8 mouse cellular contexts compared by ENCODE assay signal in the genomic region with DNA sequence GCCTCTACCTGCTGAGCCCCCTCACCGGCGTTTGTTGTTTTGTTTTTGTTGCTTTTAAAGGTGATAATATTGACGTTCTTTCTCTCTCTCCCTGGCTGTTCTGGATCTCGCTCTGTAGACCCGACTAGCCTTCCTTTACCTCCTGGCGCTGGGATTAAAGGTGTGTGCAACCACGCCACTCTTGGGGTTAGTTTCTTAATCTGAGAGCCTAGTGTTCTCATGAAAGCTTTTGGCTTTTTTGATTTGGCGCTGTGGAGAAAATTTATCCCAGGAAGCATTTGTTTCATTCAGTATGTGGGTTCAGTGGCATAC. TPM values are rescaled to one million over a fixed set of nuclear protein-coding genes. Genes with fewer than 3 reads are reported as not detected.
DNase-seq lines count a peak whose midpoint lies in the region; ATAC-seq and TF ChIP-seq lines count a peak whose summit lies in the region.

No protein-coding gene starts in this region.

- WGBS in cerebellum, adult 2 months, result 1% methylated on average over 8 of the region's 8 CpGs
- 0% methylated on average over 8 of the region's 8 CpGs for WGBS in forebrain, embryonic 10.5 days
- WGBS in liver, embryonic 12.5 days (ENCODE audit: insufficient replicate concordance), result under 1% methylated on average over 8 of the region's 8 CpGs

- peak overlapping the region; percentile 91 for H3ac ChIP-seq in C2C12 (ENCODE audit: control insufficient read depth, insufficient read length, low read depth)

- H3K9me3 ChIP-seq in forebrain, embryonic 10.5 days, result no peaks in the 10 kb centered on the region
- no peaks in the 10 kb centered on the region for H3K9me3 ChIP-seq in liver, embryonic 12.5 days (replicated peaks)

- no peak for TF ChIP-seq CTCF in cerebellum, adult 2 months (IDR thresholded peaks at IDR 0.05; ENCODE audit: borderline replicate concordance, insufficient read depth, low read depth, low read length)
- no peak for TF ChIP-seq CTCF in C2C12 (IDR thresholded peaks at IDR 0.05; ENCODE audit: control insufficient read depth, insufficient read depth, insufficient read length)

- no peak for DNase-seq in cerebellum, adult 2 months
- DNase-seq in cerebellum, postnatal 10 days, result no peak
- DNase-seq in forebrain, embryonic 10.5 days (ENCODE audit: extremely low spot score, low spot score), result no peak
- DNase-seq in frontal cortex, postnatal 25 days (ENCODE audit: low spot score in 2 of 2), result no peak
- DNase-seq in thymus, postnatal 36 days, result no peak
- no peak for DNase-seq in ovary, adult 18-20 months (ENCODE audit: low spot score)

- H3K4me3 ChIP-seq in cerebellum, adult 2 months (replicated peaks; ENCODE audit: insufficient read depth, low read depth, low read length), result peak overlapping the region; percentile 81
- H3K4me3 ChIP-seq in C2C12 (ENCODE audit: insufficient read depth, poor library complexity, severe bottlenecking), result peak overlapping the region; percentile 67
- peak overlapping the region; percentile 93 for H3K4me3 ChIP-seq in forebrain, embryonic 10.5 days
- peak overlapping the region; percentile 82 for H3K4me3 ChIP-seq in liver, embryonic 12.5 days

- peak overlapping the region; percentile 90 for H3K4me2 ChIP-seq in liver, embryonic 12.5 days

- H3K36me3 ChIP-seq in C2C12 (ENCODE audit: control insufficient read depth, insufficient read depth), result no peaks in the 10 kb centered on the region
- peaks cover 2% of the 10 kb centered on the region; the same call in 1 of the 2 replicates for H3K36me3 ChIP-seq in forebrain, embryonic 10.5 days (replicated peaks)
- no peaks in the 10 kb centered on the region for H3K36me3 ChIP-seq in liver, embryonic 12.5 days

- H3K27ac ChIP-seq in cerebellum, adult 2 months (ENCODE audit: insufficient read depth, low read length), result no peak overlapping the region
- H3K27ac ChIP-seq in forebrain, embryonic 10.5 days, result peak overlapping the region; percentile 90
- peak overlapping the region; percentile 81 for H3K27ac ChIP-seq in liver, embryonic 12.5 days

- H3K79me3 ChIP-seq in C2C12 (ENCODE audit: low read depth), result peaks cover 48% of the 10 kb centered on the region

- TF ChIP-seq POLR2A in cerebellum, adult 2 months (IDR thresholded peaks at IDR 0.05; ENCODE audit: borderline replicate concordance, insufficient read depth, low read length), result no peak

- ATAC-seq in liver, embryonic 12.5 days, result no peak

- H3K79me2 ChIP-seq in C2C12 (ENCODE audit: control insufficient read depth, insufficient read depth), result peaks cover 57% of the 10 kb centered on the region

- peak overlapping the region; percentile 78 for H3K9ac ChIP-seq in liver, embryonic 12.5 days

- H3K4me1 ChIP-seq in cerebellum, adult 2 months (ENCODE audit: control insufficient read depth, insufficient read depth, low read length), result no peaks in the 10 kb centered on the region
- peaks cover 26% of the 10 kb centered on the region for H3K4me1 ChIP-seq in forebrain, embryonic 10.5 days
- H3K4me1 ChIP-seq in liver, embryonic 12.5 days, result peaks cover 31% of the 10 kb centered on the region

- no peaks in the 10 kb centered on the region for H3K27me3 ChIP-seq in cerebellum, adult 2 months (ENCODE audit: control insufficient read depth, insufficient read depth, low read length)
- H3K27me3 ChIP-seq in C2C12 (ENCODE audit: control insufficient read depth, insufficient read depth, insufficient read length), result no peaks in the 10 kb centered on the region
- no peaks in the 10 kb centered on the region for H3K27me3 ChIP-seq in forebrain, embryonic 10.5 days (ENCODE audit: poor library complexity, severe bottlenecking)
- H3K27me3 ChIP-seq in liver, embryonic 12.5 days (replicated peaks), result no peaks in the 10 kb centered on the region

TF ChIP-seq in C2C12, 6 proteins besides CTCF, POLR2A, EP300 and RAD21:
- no peak for TF ChIP-seq USF1 (IDR thresholded peaks at IDR 0.05; ENCODE audit: low read depth)
- TF ChIP-seq MYOG (IDR thresholded peaks at IDR 0.05; ENCODE audit: control insufficient read depth, extremely low read depth, insufficient read length), result no peak
- TF ChIP-seq MYOD1 (IDR thresholded peaks at IDR 0.05; ENCODE audit: control insufficient read depth, insufficient read length, low read depth), result no peak

RNA-seq across cellular contexts. Expression of gene Katna1, which starts 0.7 kb away (rescaled TPM):
- 12.5 and 13.8 TPM in 2 replicates for polyA plus RNA-seq in cerebellum, adult 2 months (2012; rRNA removed)
- polyA plus RNA-seq in C2C12 (2012; fragmentation: generic; extraction: Trizol), result 16.1 TPM
- polyA plus RNA-seq in forebrain, embryonic 10.5 days (2016; fragmentation: Nextera tagmentation; extraction: Ambion mirVana), result 69.1 and 71.3 TPM in 2 replicates
- 41.1 and 42.1 TPM in 2 replicates for polyA plus RNA-seq in liver, embryonic 12.5 days (2016; fragmentation: Nextera tagmentation; extraction: Ambion mirVana)

RNA-seq across cellular contexts. Expression of gene Lats1, which starts 45.4 kb away (rescaled TPM):
- polyA plus RNA-seq in cerebellum, adult 2 months (2012; rRNA removed), result 20.5 and 22.2 TPM in 2 replicates
- 7.1 TPM for polyA plus RNA-seq in C2C12 (2012; fragmentation: generic; extraction: Trizol)
- polyA plus RNA-seq in forebrain, embryonic 10.5 days (2016; fragmentation: Nextera tagmentation; extraction: Ambion mirVana), result 7.7 and 8.0 TPM in 2 replicates
- polyA plus RNA-seq in liver, embryonic 12.5 days (2016; fragmentation: Nextera tagmentation; extraction: Ambion mirVana), result 5.1 and 5.2 TPM in 2 replicates

RNA-seq across cellular contexts. Expression of gene Pcmt1, which starts 45.5 kb away (rescaled TPM):
- polyA plus RNA-seq in cerebellum, adult 2 months (2012; rRNA removed), result 146 and 151 TPM in 2 replicates
- 84.2 TPM for polyA plus RNA-seq in C2C12 (2012; fragmentation: generic; extraction: Trizol)
- 125 and 134 TPM in 2 replicates for polyA plus RNA-seq in forebrain, embryonic 10.5 days (2016; fragmentation: Nextera tagmentation; extraction: Ambion mirVana)
- 115 and 121 TPM in 2 replicates for polyA plus RNA-seq in liver, embryonic 12.5 days (2016; fragmentation: Nextera tagmentation; extraction: Ambion mirVana)

RNA-seq across cellular contexts. Expression of gene Nup43, which starts 59.2 kb away (rescaled TPM):
- 10.2 and 10.9 TPM in 2 replicates for polyA plus RNA-seq in cerebellum, adult 2 months (2012; rRNA removed)
- 35.1 TPM for polyA plus RNA-seq in C2C12 (2012; fragmentation: generic; extraction: Trizol)
- polyA plus RNA-seq in forebrain, embryonic 10.5 days (2016; fragmentation: Nextera tagmentation; extraction: Ambion mirVana), result 93.1 and 93.6 TPM in 2 replicates
- polyA plus RNA-seq in liver, embryonic 12.5 days (2016; fragmentation: Nextera tagmentation; extraction: Ambion mirVana), result 40.8 and 43.2 TPM in 2 replicates
